Mouse (Mus musculus): ENCODE results near the gene Nmt1.
A peak's percentile ranks its signal among the peaks of the same experiment; 100 is the strongest.

Nmt1 gene

DNA sequence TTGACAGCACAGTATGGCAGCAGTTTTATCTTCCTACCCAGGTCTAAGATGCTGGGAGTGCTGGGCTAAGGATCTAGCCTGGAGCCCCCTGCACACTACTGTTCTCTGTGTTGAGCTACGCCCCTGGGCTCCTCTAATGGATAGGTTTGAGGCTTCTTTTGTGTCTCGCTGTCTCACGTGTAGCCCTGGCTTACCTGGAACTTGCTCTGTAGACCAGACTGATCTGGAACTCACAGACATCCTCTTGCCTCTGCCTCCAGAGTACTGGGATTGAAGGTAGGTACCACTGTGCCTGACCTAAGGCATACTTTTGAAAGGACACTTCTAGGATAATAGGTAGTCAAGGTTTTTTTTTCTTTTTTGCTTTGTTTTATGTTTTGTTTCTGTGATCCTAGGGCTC, 16.0 kb downstream of the Nmt1 start:
- DNase-seq (ENCODE audit: low read depth, low spot score) = peak; percentile 52

GRCm38 (mm10) chr11:103046286-103046685, 18.3 kb downstream of the Nmt1 start:
- DNase-seq (ENCODE audit: low read depth, low spot score) = no peak

DNA sequence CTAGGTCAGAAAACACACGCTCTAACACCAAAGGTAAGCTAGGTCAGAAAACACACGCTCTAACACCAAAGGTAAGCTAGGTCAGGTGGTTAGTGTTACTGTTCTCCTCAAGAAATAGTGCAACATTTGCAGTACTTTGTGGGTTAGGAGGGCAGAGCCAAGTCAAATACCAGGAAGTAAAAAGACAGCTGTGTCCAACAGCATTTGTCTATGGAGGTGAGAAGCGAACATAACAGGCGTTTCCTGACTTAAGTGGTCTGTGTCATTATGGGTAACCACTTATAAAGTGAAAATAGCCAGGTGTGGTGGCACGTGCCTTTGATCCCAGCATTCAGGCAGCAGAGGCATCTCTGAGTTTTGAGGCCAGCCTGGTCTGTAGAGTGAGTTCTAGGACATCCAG, 21.6 kb downstream of the Nmt1 start:
- DNase-seq (ENCODE audit: low read depth, low spot score) = no peak

DNA sequence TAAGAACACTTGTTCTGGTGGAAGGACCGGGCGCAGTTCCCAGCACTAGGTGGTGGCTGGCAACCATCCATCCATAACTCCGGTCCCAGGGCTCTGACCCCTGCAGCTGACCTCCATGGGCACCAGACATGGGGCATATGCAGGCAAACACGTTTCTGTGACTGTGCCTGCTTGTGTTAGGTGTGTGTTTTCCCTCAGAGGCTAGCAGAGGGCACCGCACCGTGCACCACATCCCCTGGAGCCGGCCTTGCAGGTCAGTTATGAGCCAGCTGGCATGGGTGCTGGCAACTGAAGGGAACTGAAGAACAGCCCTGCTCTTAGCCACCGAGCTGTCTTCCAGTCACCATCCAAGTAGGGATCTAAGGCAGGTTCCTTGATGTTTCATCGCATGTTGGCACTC, 22.2 kb downstream of the Nmt1 start:
- DNase-seq (ENCODE audit: low read depth, low spot score) = no peak

GRCm38 (mm10) chr11:103051249-103051691, 23.3 kb downstream of the Nmt1 start:
- DNase-seq (ENCODE audit: low read depth, low spot score) = no peak

- DNase-seq (ENCODE audit: low read depth, low spot score) = no peak
Measured at GRCm38 (mm10) chr11:103052078-103052477, 24.1 kb downstream of the Nmt1 start.

- no peak for DNase-seq (ENCODE audit: low read depth, low spot score)
Measured at GRCm38 (mm10) chr11:103053191-103054076, 25.4 kb downstream of the Nmt1 start.

GRCm38 (mm10) chr11:103054798-103055197, 26.8 kb downstream of the Nmt1 start:
- peak; percentile 84 for DNase-seq (ENCODE audit: low read depth, low spot score)

DNA sequence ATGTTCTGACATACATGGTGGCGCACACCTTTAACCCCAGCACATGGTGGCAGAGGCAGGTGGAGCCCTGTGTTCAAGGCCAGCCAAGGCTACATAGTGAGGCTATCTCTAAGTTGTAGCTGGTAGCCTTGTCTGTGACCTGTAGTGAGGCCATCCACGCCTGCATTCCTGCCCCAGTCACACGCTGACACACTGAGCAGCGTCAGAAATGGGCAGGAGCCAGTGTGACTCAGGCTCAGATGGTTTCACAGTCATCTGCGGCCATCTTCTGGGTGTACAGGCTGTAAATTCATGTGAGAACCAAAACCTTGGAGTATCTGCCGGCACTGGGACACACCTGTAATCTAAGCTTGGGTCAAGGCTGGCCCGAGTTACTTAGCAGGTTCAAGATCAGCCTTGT, 28.6 kb downstream of the Nmt1 start:
- no peak for DNase-seq (ENCODE audit: low read depth, low spot score)

DNA sequence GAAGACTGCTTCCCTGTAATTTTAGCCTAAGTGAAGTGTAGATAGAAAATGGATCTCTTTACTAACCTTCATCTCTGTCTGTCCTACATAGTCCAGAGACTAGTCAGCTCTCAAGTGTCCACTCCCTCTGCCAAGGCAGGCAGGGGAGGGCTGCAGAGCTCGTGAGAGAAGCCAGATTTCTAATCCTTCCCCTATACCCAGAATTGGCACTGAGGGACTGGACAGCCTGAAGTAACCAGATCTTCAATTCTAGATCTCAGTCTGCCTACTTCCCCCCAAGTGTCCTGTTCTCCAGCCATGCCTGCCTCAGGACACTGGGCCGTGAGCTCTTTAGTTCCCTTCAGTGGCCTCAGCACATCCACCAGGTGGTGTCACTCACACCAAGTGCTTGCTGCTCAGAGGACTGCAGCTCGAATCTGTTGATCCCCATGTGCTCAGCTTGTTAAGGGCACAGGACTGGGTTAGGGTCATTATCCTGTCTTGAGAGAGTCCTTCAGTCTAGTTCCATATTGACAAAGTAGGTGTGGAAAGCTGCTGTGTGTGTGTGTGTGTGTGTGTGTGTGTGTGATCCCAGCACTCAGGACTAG, 30.6 kb downstream of the Nmt1 start:
- DNase-seq (ENCODE audit: low read depth, low spot score) = no peak

DNA sequence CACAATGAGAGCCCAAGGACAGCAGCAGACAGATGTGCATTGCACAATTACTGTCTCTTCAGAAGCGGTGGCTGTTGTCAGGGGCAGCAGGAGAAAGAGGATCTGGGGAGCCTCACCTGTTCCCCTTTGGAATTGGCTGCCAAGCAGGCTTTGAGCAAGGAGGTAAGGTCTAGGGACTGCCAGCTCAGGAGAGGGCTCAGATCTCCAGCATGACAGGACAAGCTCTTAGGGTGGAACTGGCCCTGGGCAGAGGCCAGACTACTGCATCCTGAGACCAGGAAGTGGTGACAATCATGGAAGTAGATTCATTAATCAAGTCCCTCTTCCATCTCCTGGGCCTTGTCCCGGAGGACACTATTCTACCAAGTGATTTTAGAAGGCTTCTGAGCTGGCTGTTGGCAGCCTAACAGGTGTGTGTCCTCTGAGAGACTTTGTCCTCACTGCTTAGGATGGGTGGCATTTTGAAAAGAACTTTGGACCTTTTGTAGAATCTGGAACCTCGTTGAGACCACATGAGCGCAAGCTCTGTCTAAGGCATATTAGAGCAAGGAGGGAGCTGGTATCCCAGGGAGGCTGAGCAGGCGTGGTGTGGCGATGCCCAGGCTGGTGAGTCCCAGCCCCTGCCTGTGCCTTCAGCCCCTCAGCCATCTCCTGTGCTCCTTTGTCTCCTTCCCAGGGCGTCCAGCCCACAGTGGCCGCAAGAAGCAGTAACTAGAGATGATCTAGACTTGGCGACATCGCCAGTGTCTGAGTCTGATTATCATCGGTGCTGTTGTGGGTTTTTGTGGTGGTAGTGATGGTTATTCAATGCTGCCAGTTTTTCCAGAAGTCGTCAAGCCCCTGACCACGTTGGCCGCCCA, 38.4 kb downstream of the Nmt1 start:
- DNase-seq (ENCODE audit: low read depth, low spot score) = no peak

- no peak for DNase-seq (ENCODE audit: low read depth, low spot score)
Measured at GRCm38 (mm10) chr11:103067051-103067361, 39.0 kb downstream of the Nmt1 start.

DNA sequence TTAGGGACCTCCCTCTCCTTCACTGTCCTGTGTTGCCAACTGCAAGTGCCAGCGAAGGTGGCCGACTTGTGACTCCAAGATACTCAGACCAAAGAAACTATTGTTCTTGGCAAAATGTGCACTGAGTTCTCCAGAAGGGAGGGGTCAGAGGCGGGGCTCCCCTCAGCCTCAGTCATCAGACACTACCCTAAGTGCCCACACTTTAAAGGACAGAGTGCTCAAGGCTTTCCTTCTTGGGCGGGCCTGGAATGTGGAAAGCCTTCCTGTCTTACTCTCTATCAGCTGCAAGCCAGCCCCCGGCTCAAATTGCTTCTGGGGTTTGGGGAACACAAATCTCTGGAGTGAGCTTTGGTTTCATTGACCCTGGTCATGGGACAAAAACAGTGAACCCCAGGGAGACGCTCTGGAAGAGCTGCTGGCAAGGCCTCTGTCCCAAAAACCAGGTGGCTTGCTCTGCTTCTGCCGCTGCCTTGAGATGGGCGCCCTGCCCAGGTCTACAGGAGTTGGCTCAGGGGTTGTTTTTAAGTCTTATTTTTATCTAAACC, 39.5 kb downstream of the Nmt1 start:
- peak; percentile 44 for DNase-seq (ENCODE audit: low read depth, low spot score)

- DNase-seq (ENCODE audit: low read depth, low spot score) = no peak
Measured at GRCm38 (mm10) chr11:103068272-103068671, 40.3 kb downstream of the Nmt1 start.

GRCm38 (mm10) chr11:103068884-103069283, 40.9 kb downstream of the Nmt1 start:
- DNase-seq (ENCODE audit: low read depth, low spot score) = no peak

DNA sequence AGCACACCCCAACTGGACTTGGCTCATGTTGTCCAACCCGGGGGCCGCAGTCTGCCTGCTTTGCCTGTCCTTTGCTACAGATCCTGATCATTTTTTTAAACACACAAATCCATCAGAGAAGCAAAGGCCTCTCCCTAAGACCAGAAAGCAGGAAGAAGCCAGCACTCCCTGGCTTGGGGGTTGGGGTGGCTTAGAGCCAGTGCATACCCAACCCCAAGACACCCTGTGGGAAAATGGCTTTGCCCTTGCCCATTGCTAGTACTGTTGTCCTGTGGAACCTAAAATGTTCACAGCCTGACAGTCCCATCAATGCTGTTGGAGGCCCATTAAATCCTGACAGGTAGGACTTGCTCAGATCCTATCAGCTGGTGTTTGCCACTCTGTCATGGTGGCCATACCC, 41.7 kb downstream of the Nmt1 start:
- DNase-seq (ENCODE audit: low read depth, low spot score) = no peak

GRCm38 (mm10) chr11:103070322-103070880, 42.4 kb downstream of the Nmt1 start:
- no peak for DNase-seq (ENCODE audit: low read depth, low spot score)

DNA sequence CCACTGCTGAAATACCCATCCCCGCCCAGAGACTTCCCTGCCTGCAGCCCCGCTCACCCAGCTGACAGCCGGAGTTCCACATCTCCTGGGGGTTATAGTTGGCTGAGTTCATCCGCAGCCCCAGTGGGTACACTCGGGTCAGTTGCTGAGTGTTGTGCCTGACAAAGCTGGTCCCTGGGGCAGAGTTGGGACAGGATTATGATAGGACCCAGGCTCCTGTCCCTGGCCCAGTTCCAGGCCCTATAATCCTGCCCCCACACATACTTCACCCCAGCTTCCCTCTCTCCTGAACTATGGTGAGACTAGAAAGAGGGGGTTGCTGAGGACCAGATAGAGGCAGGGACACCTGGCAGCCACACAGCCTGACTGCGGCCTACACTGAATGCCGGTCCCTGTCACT, 45.7 kb downstream of the Nmt1 start:
- DNase-seq (ENCODE audit: low read depth, low spot score) = no peak

DNA sequence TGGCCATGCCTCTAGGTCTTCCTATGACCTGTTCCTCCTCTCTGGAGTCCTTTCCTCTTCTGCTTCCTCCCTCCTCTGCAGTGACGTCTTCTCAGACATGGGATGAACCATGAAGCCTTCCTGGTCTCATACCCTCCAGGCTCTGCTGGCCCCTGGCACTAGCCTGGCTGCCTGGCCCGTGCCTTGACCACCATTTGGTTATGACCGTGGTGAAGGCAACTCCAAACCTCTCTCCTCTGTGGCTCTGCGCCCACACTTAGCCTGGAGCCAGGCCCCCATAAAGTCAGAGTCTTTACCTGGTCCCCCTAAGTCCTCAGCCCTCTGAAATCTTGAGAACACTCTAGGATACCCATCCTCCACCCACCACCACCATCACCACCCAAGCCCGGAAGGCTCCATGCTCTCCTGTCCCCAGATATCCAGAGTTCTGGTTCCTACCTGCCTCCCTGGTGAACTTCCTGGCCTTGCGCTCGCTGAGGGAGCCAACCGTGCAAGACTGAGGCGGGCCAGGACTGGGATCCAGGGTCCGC, 46.2 kb downstream of the Nmt1 start:
- no peak for DNase-seq (ENCODE audit: low read depth, low spot score)

DNA sequence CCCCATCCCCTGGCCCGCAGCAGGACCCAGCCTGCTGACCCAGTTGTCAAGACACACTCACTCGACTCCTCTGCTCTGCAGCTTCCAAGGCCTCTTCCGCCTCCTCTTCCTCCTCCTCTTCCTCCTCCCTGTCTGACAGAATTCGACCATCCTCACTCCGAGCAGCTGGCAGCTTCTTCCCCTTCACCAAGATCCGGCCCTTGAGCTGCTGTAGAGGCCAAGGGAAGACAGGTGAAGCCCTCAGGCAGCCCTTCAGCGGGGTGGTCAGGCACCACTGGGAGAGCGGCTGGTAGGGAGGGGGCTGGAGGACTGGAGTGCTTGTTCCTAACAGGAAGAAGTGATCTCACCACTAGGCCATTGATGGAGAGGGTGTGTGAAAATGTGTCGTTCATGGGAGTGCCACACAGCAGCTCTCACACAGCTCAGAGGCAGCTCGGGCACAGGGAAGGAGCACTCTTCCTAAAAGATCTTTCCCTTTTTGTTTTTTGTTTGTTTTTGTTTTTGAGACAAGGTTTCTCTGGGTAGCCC, 46.9 kb downstream of the Nmt1 start:
- no peak for DNase-seq (ENCODE audit: low read depth, low spot score)

GRCm38 (mm10) chr11:103076010-103076409, 48.0 kb downstream of the Nmt1 start:
- no peak for DNase-seq (ENCODE audit: low read depth, low spot score)
